In genomic region chr1:38545282-38545945, GRCm38 (mm10) we compare ENCODE assay signal across 9 mouse cellular contexts.
DNase-seq lines count a peak whose midpoint lies in the region; ATAC-seq and TF ChIP-seq lines count a peak whose summit lies in the region.
"Had no signal": no experiment of that assay in that cellular context is flagged by ENCODE, and none has a peak within 500 bp of the region (broad histone marks: within the 10 kb centered on the region; RNA-seq: fewer than 3 reads in every experiment).

No protein-coding gene starts in this region.

- intact Hi-C loops in gastrocnemius, adult 2 months (cut with DNase I): no loop called here
- intact Hi-C loops in left cerebral cortex, postnatal 4 days (cut with DNase I): no loop called here

- peak; percentile 35 for DNase-seq in layer of hippocampus, adult 9-11 months
- no peak for DNase-seq in layer of hippocampus, postnatal 10 days (ENCODE audit: low spot score in 2 of 2)
- peak; percentile 69 for DNase-seq in embryo, embryonic 11 days
- no peak for DNase-seq in cerebellum, adult 2 months
- DNase-seq in gastrocnemius, adult 2 months: no peak
- DNase-seq in left cerebral cortex, postnatal 4 days: no peak
- DNase-seq: liver, embryonic 13.5 days had no signal

- no peak for TF ChIP-seq CTCF in cerebellum, adult 2 months (IDR thresholded peaks at IDR 0.05; ENCODE audit: borderline replicate concordance, insufficient read depth, low read depth, low read length)
- no peak for TF ChIP-seq CTCF in gastrocnemius, adult 2 months (IDR thresholded peaks at IDR 0.05)

- 6% methylated on average over 12 of the region's 12 CpGs for WGBS in kidney, embryonic 15.5 days
- 9% methylated on average over 12 of the region's 12 CpGs for WGBS in neural tube, embryonic 13.5 days
- 86% methylated on average over 12 of the region's 12 CpGs for WGBS in cerebellum, adult 2 months

- H3K27me3 ChIP-seq in kidney, embryonic 15.5 days: no peaks in the 10 kb centered on the region
- no peaks in the 10 kb centered on the region for H3K27me3 ChIP-seq in neural tube, embryonic 13.5 days
- no peaks in the 10 kb centered on the region; the same call in 1 of the 2 replicates for H3K27me3 ChIP-seq in cerebellum, adult 2 months (ENCODE audit: control insufficient read depth, insufficient read depth, low read length)
- H3K27me3 ChIP-seq: liver, embryonic 13.5 days had no signal

- peak overlapping the region; percentile 52; the same call in 1 of the 2 replicates for H3K27ac ChIP-seq in kidney, embryonic 15.5 days
- H3K27ac ChIP-seq in neural tube, embryonic 13.5 days (replicated peaks): peak overlapping the region; percentile 81
- H3K27ac ChIP-seq in cerebellum, adult 2 months (ENCODE audit: insufficient read depth, low read length): no peak overlapping the region
- H3K27ac ChIP-seq in gastrocnemius, adult 2 months: no peak overlapping the region
- H3K27ac ChIP-seq: liver, embryonic 13.5 days had no signal

- no peaks in the 10 kb centered on the region for H3K9me3 ChIP-seq in kidney, embryonic 15.5 days (replicated peaks)
- no peaks in the 10 kb centered on the region for H3K9me3 ChIP-seq in neural tube, embryonic 13.5 days
- H3K9me3 ChIP-seq: liver, embryonic 13.5 days had no signal

- H3K4me3 ChIP-seq in kidney, embryonic 15.5 days (replicated peaks): no peak overlapping the region
- H3K4me3 ChIP-seq in neural tube, embryonic 13.5 days: no peak overlapping the region
- H3K4me3 ChIP-seq in cerebellum, adult 2 months (replicated peaks; ENCODE audit: insufficient read depth, low read depth, low read length): no peak overlapping the region
- no peak overlapping the region for H3K4me3 ChIP-seq in gastrocnemius, adult 2 months
- H3K4me3 ChIP-seq: liver, embryonic 13.5 days had no signal

- H3K36me3 ChIP-seq in kidney, embryonic 15.5 days: no peaks in the 10 kb centered on the region
- H3K36me3 ChIP-seq in neural tube, embryonic 13.5 days: no peaks in the 10 kb centered on the region
- H3K36me3 ChIP-seq: liver, embryonic 13.5 days had no signal

- peaks cover 46% of the 10 kb centered on the region for H3K4me1 ChIP-seq in kidney, embryonic 15.5 days
- peaks cover 63% of the 10 kb centered on the region for H3K4me1 ChIP-seq in neural tube, embryonic 13.5 days (replicated peaks)
- peaks cover 3% of the 10 kb centered on the region; the same call in 1 of the 2 replicates for H3K4me1 ChIP-seq in cerebellum, adult 2 months (ENCODE audit: control insufficient read depth, insufficient read depth, low read length)

- peak overlapping the region; percentile 38 for H3K4me2 ChIP-seq in kidney, embryonic 15.5 days
- H3K4me2 ChIP-seq in neural tube, embryonic 13.5 days: peak overlapping the region; percentile 15
- H3K4me2 ChIP-seq: liver, embryonic 13.5 days had no signal

- no peak for TF ChIP-seq POLR2A in cerebellum, adult 2 months (IDR thresholded peaks at IDR 0.05; ENCODE audit: borderline replicate concordance, insufficient read depth, low read length)

- peak; percentile 69; the same call in 1 of the 2 replicates for ATAC-seq in kidney, embryonic 15.5 days (replicated peaks; ENCODE audit: low FRiP score)
- ATAC-seq in neural tube, embryonic 13.5 days (ENCODE audit: low read depth): peak; percentile 89

- no peak overlapping the region for H3K9ac ChIP-seq in kidney, embryonic 15.5 days
- H3K9ac ChIP-seq in neural tube, embryonic 13.5 days: no peak overlapping the region
- H3K9ac ChIP-seq: liver, embryonic 13.5 days had no signal

Comparison
In these comparisons a context has a peak if more than half of its experiments do, and no peak if none do; other contexts are left out.
1. DNase-seq: peak in layer of hippocampus, adult 9-11 months (single experiment) and embryo, embryonic 11 days (single experiment); none in layer of hippocampus, postnatal 10 days (0 of 2), cerebellum, adult 2 months (0 of 2), gastrocnemius, adult 2 months (single experiment) and left cerebral cortex, postnatal 4 days (single experiment).
2. H3K27ac ChIP-seq: peak in kidney, embryonic 15.5 days (single experiment) and neural tube, embryonic 13.5 days (single experiment); none in cerebellum, adult 2 months (single experiment) and gastrocnemius, adult 2 months (single experiment).